Mouse (Mus musculus): ENCODE results near the gene Clcf1. TPM values are rescaled to one million over a fixed set of nuclear protein-coding genes. Genes with fewer than 3 reads are reported as not detected.
A peak's percentile ranks its signal among the peaks of the same experiment; 100 is the strongest.

Gene Clcf1
- polyA plus RNA-seq, 1 experiment from 2014 or later: 6.5 TPM

- H3K9me3 ChIP-seq (replicated peaks; ENCODE audit: low read length): no peaks in the 10 kb centered on the region
- WGBS: 6% methylated on average over 2 of the region's 2 CpGs
- peak; percentile 99 for TF ChIP-seq CTCF (IDR thresholded peaks at IDR 0.05; ENCODE audit: low read depth)
- DNase-seq (ENCODE audit: low spot score) (peak; percentile 89), ATAC-seq (replicated peaks; ENCODE audit: low FRiP score, low read depth) (peak; percentile 61)
- no peak overlapping the region for H3K9ac ChIP-seq (ENCODE audit: low read depth, low read length)
- no peak overlapping the region for H3K27ac ChIP-seq
- H3K4me2 ChIP-seq (ENCODE audit: low read length): no peak overlapping the region
- H3K4me1 ChIP-seq (replicated peaks; ENCODE audit: insufficient read depth, low read length): peaks cover 4% of the 10 kb centered on the region; the same call in 1 of the 2 replicates
- no peaks in the 10 kb centered on the region for H3K27me3 ChIP-seq (ENCODE audit: insufficient read depth, low read length)
- no peaks in the 10 kb centered on the region for H3K36me3 ChIP-seq (ENCODE audit: insufficient read depth, low read length)
- no peak overlapping the region for H3K4me3 ChIP-seq (replicated peaks; ENCODE audit: low read depth, low read length)
Observed at GRCm38 (mm10) chr19:4206971-4207370, 7.1 kb upstream of the Clcf1 start.

GRCm38 (mm10) chr19:4208563-4208962 is 5.5 kb upstream of the Clcf1 start:
- Histone ChIP-seq H3K27me3 (ENCODE audit: insufficient read depth, low read length) (no peaks in the 10 kb centered on the region), H3K9ac (ENCODE audit: low read depth, low read length) (no peak overlapping the region), H3K27ac (no peak overlapping the region), H3K4me1 (replicated peaks; ENCODE audit: insufficient read depth, low read length) (peaks cover 16% of the 10 kb centered on the region; the same call in 1 of the 2 replicates), H3K36me3 (ENCODE audit: insufficient read depth, low read length) (no peaks in the 10 kb centered on the region), H3K4me3 (replicated peaks; ENCODE audit: low read depth, low read length) (no peak overlapping the region), H3K9me3 (replicated peaks; ENCODE audit: low read length) (no peaks in the 10 kb centered on the region), H3K4me2 (ENCODE audit: low read length) (no peak overlapping the region)
- 80% methylated on average over 5 of the region's 5 CpGs for WGBS
- TF ChIP-seq CTCF (IDR thresholded peaks at IDR 0.05; ENCODE audit: low read depth): no peak
- DNase-seq (ENCODE audit: low spot score) (no peak), ATAC-seq (replicated peaks; ENCODE audit: low FRiP score, low read depth) (no peak)

GRCm38 (mm10) chr19:4211891-4212588 is 2.0 kb upstream of the Clcf1 start:
- ATAC-seq (replicated peaks; ENCODE audit: low FRiP score, low read depth) (no peak), DNase-seq (ENCODE audit: low spot score) (no peak)
- no peak; the same call in 1 of the 2 replicates for TF ChIP-seq CTCF (IDR thresholded peaks at IDR 0.05; ENCODE audit: low read depth)
- Histone ChIP-seq H3K9ac (ENCODE audit: low read depth, low read length) (no peak overlapping the region), H3K27me3 (ENCODE audit: insufficient read depth, low read length) (no peaks in the 10 kb centered on the region), H3K4me1 (replicated peaks; ENCODE audit: insufficient read depth, low read length) (peaks cover 26% of the 10 kb centered on the region), H3K9me3 (replicated peaks; ENCODE audit: low read length) (no peaks in the 10 kb centered on the region), H3K27ac (peak overlapping the region; percentile 28; the same call in 1 of the 2 replicates), H3K4me2 (ENCODE audit: low read length) (peak overlapping the region; percentile 13; the same call in 1 of the 2 replicates), H3K36me3 (ENCODE audit: insufficient read depth, low read length) (no peaks in the 10 kb centered on the region), H3K4me3 (replicated peaks; ENCODE audit: low read depth, low read length) (no peak overlapping the region)
- 50% methylated on average over 4 of the region's 4 CpGs for WGBS

GRCm38 (mm10) chr19:4213524-4213974 is 489 bp upstream of the Clcf1 start:
- ATAC-seq (replicated peaks; ENCODE audit: low FRiP score, low read depth): peak; percentile 57
- WGBS: 12% methylated on average over 9 of the region's 9 CpGs

GRCm38 (mm10) chr19:4214771-4215450 is 873 bp downstream of the Clcf1 start:
- Histone ChIP-seq H3K4me3 (replicated peaks; ENCODE audit: low read depth, low read length) (peak overlapping the region; percentile 91), H3K27ac (peak overlapping the region; percentile 97), H3K27me3 (ENCODE audit: insufficient read depth, low read length) (no peaks in the 10 kb centered on the region), H3K4me1 (replicated peaks; ENCODE audit: insufficient read depth, low read length) (peaks cover 32% of the 10 kb centered on the region), H3K9me3 (replicated peaks; ENCODE audit: low read length) (no peaks in the 10 kb centered on the region), H3K36me3 (ENCODE audit: insufficient read depth, low read length) (no peaks in the 10 kb centered on the region), H3K9ac (ENCODE audit: low read depth, low read length) (peak overlapping the region; percentile 98), H3K4me2 (ENCODE audit: low read length) (peak overlapping the region; percentile 95)
- TF ChIP-seq CTCF (IDR thresholded peaks at IDR 0.05; ENCODE audit: low read depth): no peak
- peak; percentile 60 for DNase-seq (ENCODE audit: low spot score)
- ATAC-seq (replicated peaks; ENCODE audit: low FRiP score, low read depth): peak; percentile 25; the same call in 1 of the 2 replicates
- WGBS: under 1% methylated on average over 60 of the region's 81 CpGs

More at GRCm38 (mm10) chr19:4213524-4213974, 489 bp upstream of the Clcf1 start:
- peak overlapping the region; percentile 95 for H3K4me2 ChIP-seq (ENCODE audit: low read length)
- peak; percentile 75 for DNase-seq (ENCODE audit: low spot score)
- no peaks in the 10 kb centered on the region for H3K9me3 ChIP-seq (replicated peaks; ENCODE audit: low read length)
- H3K27ac ChIP-seq: peak overlapping the region; percentile 97
- no peaks in the 10 kb centered on the region for H3K36me3 ChIP-seq (ENCODE audit: insufficient read depth, low read length)
- H3K4me1 ChIP-seq (replicated peaks; ENCODE audit: insufficient read depth, low read length): peaks cover 31% of the 10 kb centered on the region
- H3K9ac ChIP-seq (ENCODE audit: low read depth, low read length): peak overlapping the region; percentile 98
- H3K4me3 ChIP-seq (replicated peaks; ENCODE audit: low read depth, low read length): peak overlapping the region; percentile 91
- H3K27me3 ChIP-seq (ENCODE audit: insufficient read depth, low read length): no peaks in the 10 kb centered on the region
- no peak for TF ChIP-seq CTCF (IDR thresholded peaks at IDR 0.05; ENCODE audit: low read depth)

GRCm38 (mm10) chr19:4215451-4215840 is 1.4 kb downstream of the Clcf1 start:
- Histone ChIP-seq H3K4me1 (replicated peaks; ENCODE audit: insufficient read depth, low read length) (peaks cover 37% of the 10 kb centered on the region), H3K27me3 (ENCODE audit: insufficient read depth, low read length) (no peaks in the 10 kb centered on the region), H3K9me3 (replicated peaks; ENCODE audit: low read length) (no peaks in the 10 kb centered on the region), H3K4me2 (ENCODE audit: low read length) (peak overlapping the region; percentile 95), H3K9ac (ENCODE audit: low read depth, low read length) (peak overlapping the region; percentile 98), H3K36me3 (ENCODE audit: insufficient read depth, low read length) (no peaks in the 10 kb centered on the region), H3K27ac (peak overlapping the region; percentile 97), H3K4me3 (replicated peaks; ENCODE audit: low read depth, low read length) (peak overlapping the region; percentile 91)
- no peak for ATAC-seq (replicated peaks; ENCODE audit: low FRiP score, low read depth)
- TF ChIP-seq CTCF (IDR thresholded peaks at IDR 0.05; ENCODE audit: low read depth): no peak
- under 1% methylated on average over 19 of the region's 21 CpGs for WGBS
- DNase-seq (ENCODE audit: low spot score): peak; percentile 28
